Mouse (Mus musculus): Measurements from ENCODE around the gene Igfn1. TPM values are rescaled to one million over a fixed set of nuclear protein-coding genes. Genes with fewer than 3 reads are reported as not detected.

Gene Igfn1
- total and polyA plus RNA-seq, 3 experiments = not detected

- no peak overlapping the region for H3K4me3 ChIP-seq
- no peak for DNase-seq
- no peaks in the 10 kb centered on the region for H3K27me3 ChIP-seq (ENCODE audit: control insufficient read depth, insufficient read depth, low read length)
- H3K27ac ChIP-seq = no peak overlapping the region
- no peak overlapping the region for H3K9ac ChIP-seq (ENCODE audit: low read depth, low read length)
- H3K36me3 ChIP-seq (ENCODE audit: control insufficient read depth, insufficient read depth, low read length) = no peaks in the 10 kb centered on the region
- intact Hi-C loops (cut with DNase I) = no loop called here
- WGBS = 45% methylated on average over 7 of the region's 7 CpGs
- no peaks in the 10 kb centered on the region for H3K4me1 ChIP-seq (ENCODE audit: control insufficient read depth, insufficient read depth, low read length)
- H3K79me2 ChIP-seq (replicated peaks; ENCODE audit: control insufficient read depth, insufficient read depth, low read length) = no peaks in the 10 kb centered on the region
- TF ChIP-seq EP300 (IDR thresholded peaks at IDR 0.05; ENCODE audit: insufficient read depth, low read depth, low read length) (no peak), CTCF (IDR thresholded peaks at IDR 0.05) (no peak), POLR2A (IDR thresholded peaks at IDR 0.05; ENCODE audit: insufficient read depth, low read depth, low read length) (no peak)
Measured at GRCm38 (mm10) chr1:136032961-136033360, 26.8 kb upstream of the Igfn1 start.

DNA sequence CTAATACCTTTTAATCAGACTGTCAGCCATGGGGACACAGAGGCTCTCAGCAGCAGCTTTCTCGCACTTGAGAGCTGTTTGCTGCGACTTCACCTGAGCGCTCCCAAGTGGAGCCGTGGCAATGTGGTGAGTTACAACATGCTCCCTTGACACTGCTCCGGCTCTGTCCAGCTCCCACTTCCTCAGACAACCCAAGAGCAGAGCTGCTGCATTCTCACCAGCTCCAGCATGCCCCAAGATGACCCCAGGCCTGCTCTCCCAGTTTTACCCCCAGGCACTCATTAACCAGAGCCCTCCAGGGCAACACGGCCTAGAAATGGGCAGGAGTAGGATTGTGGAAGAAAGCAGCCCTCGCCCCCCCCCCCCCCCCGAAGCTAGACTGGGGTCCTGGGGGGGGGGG is 25.6 kb upstream of the Igfn1 start:
- H3K27ac ChIP-seq = no peak overlapping the region
- no peak overlapping the region for H3K9ac ChIP-seq (ENCODE audit: low read depth, low read length)
- intact Hi-C loops (cut with DNase I) = no loop called here
- no peak for DNase-seq
- no peak overlapping the region for H3K4me3 ChIP-seq
- H3K27me3 ChIP-seq (ENCODE audit: control insufficient read depth, insufficient read depth, low read length) = no peaks in the 10 kb centered on the region
- no peaks in the 10 kb centered on the region for H3K36me3 ChIP-seq (ENCODE audit: control insufficient read depth, insufficient read depth, low read length)
- H3K4me1 ChIP-seq (ENCODE audit: control insufficient read depth, insufficient read depth, low read length) = no peaks in the 10 kb centered on the region
- 86% methylated on average over 7 of the region's 8 CpGs for WGBS
- no peaks in the 10 kb centered on the region for H3K79me2 ChIP-seq (replicated peaks; ENCODE audit: control insufficient read depth, insufficient read depth, low read length)
- TF ChIP-seq POLR2A (IDR thresholded peaks at IDR 0.05; ENCODE audit: insufficient read depth, low read depth, low read length) (no peak), EP300 (IDR thresholded peaks at IDR 0.05; ENCODE audit: insufficient read depth, low read depth, low read length) (no peak), CTCF (IDR thresholded peaks at IDR 0.05) (no peak)

- Histone ChIP-seq H3K27me3 (ENCODE audit: control insufficient read depth, insufficient read depth, low read length) (no peaks in the 10 kb centered on the region), H3K4me3 (no peak overlapping the region), H3K36me3 (ENCODE audit: control insufficient read depth, insufficient read depth, low read length) (no peaks in the 10 kb centered on the region), H3K79me2 (replicated peaks; ENCODE audit: control insufficient read depth, insufficient read depth, low read length) (no peaks in the 10 kb centered on the region), H3K27ac (no peak overlapping the region), H3K4me1 (ENCODE audit: control insufficient read depth, insufficient read depth, low read length) (no peaks in the 10 kb centered on the region), H3K9ac (ENCODE audit: low read depth, low read length) (no peak overlapping the region)
- TF ChIP-seq EP300 (IDR thresholded peaks at IDR 0.05; ENCODE audit: insufficient read depth, low read depth, low read length) = no peak
- TF ChIP-seq POLR2A (IDR thresholded peaks at IDR 0.05; ENCODE audit: insufficient read depth, low read depth, low read length) = no peak
- TF ChIP-seq CTCF (IDR thresholded peaks at IDR 0.05) = no peak
- 89% methylated on average over 7 of the region's 7 CpGs for WGBS
- intact Hi-C loops (cut with DNase I) = no loop called here
- DNase-seq = no peak
Measured at GRCm38 (mm10) chr1:136030201-136030600, 24.1 kb upstream of the Igfn1 start.

- Histone ChIP-seq H3K27me3 (ENCODE audit: control insufficient read depth, insufficient read depth, low read length) (no peaks in the 10 kb centered on the region), H3K9ac (ENCODE audit: low read depth, low read length) (peak overlapping the region; percentile 83), H3K27ac (peak overlapping the region; percentile 63), H3K36me3 (ENCODE audit: control insufficient read depth, insufficient read depth, low read length) (no peaks in the 10 kb centered on the region), H3K4me1 (ENCODE audit: control insufficient read depth, insufficient read depth, low read length) (no peaks in the 10 kb centered on the region), H3K4me3 (peak overlapping the region; percentile 93), H3K79me2 (replicated peaks; ENCODE audit: control insufficient read depth, insufficient read depth, low read length) (no peaks in the 10 kb centered on the region)
- WGBS = 11% methylated on average over 24 of the region's 24 CpGs
- peak in 1 of 2 experiments; percentile 26 for DNase-seq
- no peak for TF ChIP-seq POLR2A (IDR thresholded peaks at IDR 0.05; ENCODE audit: insufficient read depth, low read depth, low read length)
- TF ChIP-seq CTCF (IDR thresholded peaks at IDR 0.05) = no peak
- TF ChIP-seq EP300 (IDR thresholded peaks at IDR 0.05; ENCODE audit: insufficient read depth, low read depth, low read length) = no peak
- intact Hi-C loops (cut with DNase I) = no loop called here
Measured at GRCm38 (mm10) chr1:136018390-136019189, 12.4 kb upstream of the Igfn1 start.

- Histone ChIP-seq H3K27me3 (ENCODE audit: control insufficient read depth, insufficient read depth, low read length) (no peaks in the 10 kb centered on the region), H3K4me1 (ENCODE audit: control insufficient read depth, insufficient read depth, low read length) (no peaks in the 10 kb centered on the region), H3K4me3 (peak overlapping the region; percentile 93), H3K79me2 (replicated peaks; ENCODE audit: control insufficient read depth, insufficient read depth, low read length) (no peaks in the 10 kb centered on the region), H3K9ac (ENCODE audit: low read depth, low read length) (peak overlapping the region; percentile 83), H3K36me3 (ENCODE audit: control insufficient read depth, insufficient read depth, low read length) (no peaks in the 10 kb centered on the region), H3K27ac (peak overlapping the region; percentile 63)
- TF ChIP-seq POLR2A (IDR thresholded peaks at IDR 0.05; ENCODE audit: insufficient read depth, low read depth, low read length) (no peak; the same call in 1 of the 2 replicates), CTCF (IDR thresholded peaks at IDR 0.05) (no peak), EP300 (IDR thresholded peaks at IDR 0.05; ENCODE audit: insufficient read depth, low read depth, low read length) (no peak)
- DNase-seq = peak; percentile 92 to 93
- intact Hi-C loops (cut with DNase I) = no loop called here
- whole genome bisulfite sequencing = 0% methylated on average over 22 of the region's 22 CpGs
Measured at GRCm38 (mm10) chr1:136017907-136018313, 11.8 kb upstream of the Igfn1 start.

DNA sequence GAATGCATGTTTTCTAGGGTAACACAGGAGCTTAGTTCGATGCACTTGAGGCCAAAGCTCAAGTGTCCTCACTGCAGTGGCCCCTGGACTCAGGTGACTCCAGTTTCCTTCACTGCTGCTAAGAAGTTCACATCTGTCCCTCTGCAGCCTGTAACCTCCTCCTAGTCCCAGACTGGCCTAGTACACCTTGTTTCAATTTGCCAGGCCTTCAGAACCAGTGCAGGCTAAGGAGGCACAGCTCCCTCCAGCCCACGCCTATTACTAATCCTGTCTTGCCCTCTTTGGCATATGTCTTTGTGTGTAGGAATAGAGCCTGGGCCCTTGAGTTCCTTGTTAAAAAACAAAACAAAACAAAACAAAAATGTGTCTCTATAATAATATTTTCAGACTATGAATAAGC is 11.2 kb upstream of the Igfn1 start:
- H3K4me3 ChIP-seq = peak overlapping the region; percentile 93
- no peak overlapping the region for H3K9ac ChIP-seq (ENCODE audit: low read depth, low read length)
- DNase-seq = no peak
- H3K36me3 ChIP-seq (ENCODE audit: control insufficient read depth, insufficient read depth, low read length) = no peaks in the 10 kb centered on the region
- no peaks in the 10 kb centered on the region for H3K27me3 ChIP-seq (ENCODE audit: control insufficient read depth, insufficient read depth, low read length)
- no peaks in the 10 kb centered on the region for H3K79me2 ChIP-seq (replicated peaks; ENCODE audit: control insufficient read depth, insufficient read depth, low read length)
- H3K4me1 ChIP-seq (ENCODE audit: control insufficient read depth, insufficient read depth, low read length) = no peaks in the 10 kb centered on the region
- WGBS = 81% methylated on average over 2 of the region's 2 CpGs
- TF ChIP-seq EP300 (IDR thresholded peaks at IDR 0.05; ENCODE audit: insufficient read depth, low read depth, low read length) (no peak), CTCF (IDR thresholded peaks at IDR 0.05) (no peak), POLR2A (IDR thresholded peaks at IDR 0.05; ENCODE audit: insufficient read depth, low read depth, low read length) (no peak)
- H3K27ac ChIP-seq = peak overlapping the region; percentile 63
- intact Hi-C loops (cut with DNase I) = no loop called here
